Mouse (Mus musculus): ENCODE measurements around the gene Cdh13.

DNA sequence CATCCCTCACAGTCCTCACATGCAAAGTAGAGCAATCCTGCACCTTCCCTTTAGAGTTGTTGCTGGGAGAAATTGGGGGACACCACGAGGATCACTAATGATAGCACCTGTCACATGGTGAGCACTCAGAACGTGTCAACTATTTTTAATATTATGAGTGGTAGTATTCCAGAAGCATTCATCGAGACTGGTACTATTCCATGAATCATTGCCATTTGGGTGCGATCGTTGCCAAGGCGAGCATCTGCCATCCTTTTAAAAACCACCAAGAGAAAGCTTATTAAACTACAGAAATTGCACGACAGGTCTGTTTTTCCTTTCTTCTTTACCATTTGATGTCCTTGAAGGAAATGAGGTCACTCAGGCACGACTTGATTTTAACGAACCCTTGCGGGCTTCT is 328.0 kb downstream of the Cdh13 start:
- TF ChIP-seq MAX (IDR thresholded peaks at IDR 0.05) = no peak
- no peak for TF ChIP-seq CTCF (IDR thresholded peaks at IDR 0.05; ENCODE audit: control insufficient read depth, insufficient read depth, insufficient read length)
- no peak for TF ChIP-seq USF1 (IDR thresholded peaks at IDR 0.05; ENCODE audit: low read depth)
- TF ChIP-seq MYOG (IDR thresholded peaks at IDR 0.05; ENCODE audit: control insufficient read depth, extremely low read depth, insufficient read length) = no peak
- no peak for TF ChIP-seq CEBPB (IDR thresholded peaks at IDR 0.05; ENCODE audit: low read depth)
- TF ChIP-seq MYOD1 (IDR thresholded peaks at IDR 0.05; ENCODE audit: control insufficient read depth, insufficient read length, low read depth) = no peak
